Mouse (Mus musculus) hindlimb bud, embryonic 11.5 days (tissue): ENCODE data around the gene Ubr2.

Experiments used
- DNase-seq: peaks from one replicate; pipeline ENCODE4 v3.0.0-alpha.2; 2012; ENCODE audit warnings: low read depth, low spot score; ENCODE audit errors: extremely low spot score

Ubr2 gene

DNA sequence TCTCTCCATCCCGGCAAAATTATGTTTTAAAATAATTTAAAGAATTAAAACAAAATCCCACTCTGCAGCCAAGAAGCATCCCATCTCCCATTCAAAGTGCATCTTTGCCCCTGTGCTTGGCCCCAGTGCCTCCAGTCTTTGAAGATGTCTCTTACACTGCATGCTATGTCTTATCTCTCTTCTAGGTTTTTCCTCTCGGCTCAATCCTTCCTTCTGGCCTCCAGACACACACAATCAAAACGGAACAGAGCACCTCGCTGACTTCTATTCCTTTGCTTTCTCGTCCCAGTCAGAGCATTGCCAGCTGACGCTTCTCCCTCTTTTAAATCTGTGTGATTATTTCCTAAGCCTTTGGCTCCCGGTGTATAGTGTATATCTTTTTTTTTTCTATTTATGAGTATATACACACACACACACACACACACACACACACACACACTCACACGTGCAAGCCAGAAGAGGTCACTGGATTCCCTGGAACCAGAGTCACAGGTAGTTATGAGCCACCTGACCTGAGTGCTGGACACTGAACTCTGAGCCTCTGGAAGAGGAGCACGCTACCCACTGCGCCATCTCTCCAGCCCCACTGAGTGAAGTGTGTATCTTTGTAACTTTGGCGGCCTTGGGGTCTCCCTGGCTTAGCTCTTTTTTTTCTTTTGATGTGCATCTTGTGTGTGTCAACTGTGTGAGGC, 125.0 kb downstream of the Ubr2 start:
- DNase-seq = no peak

DNA sequence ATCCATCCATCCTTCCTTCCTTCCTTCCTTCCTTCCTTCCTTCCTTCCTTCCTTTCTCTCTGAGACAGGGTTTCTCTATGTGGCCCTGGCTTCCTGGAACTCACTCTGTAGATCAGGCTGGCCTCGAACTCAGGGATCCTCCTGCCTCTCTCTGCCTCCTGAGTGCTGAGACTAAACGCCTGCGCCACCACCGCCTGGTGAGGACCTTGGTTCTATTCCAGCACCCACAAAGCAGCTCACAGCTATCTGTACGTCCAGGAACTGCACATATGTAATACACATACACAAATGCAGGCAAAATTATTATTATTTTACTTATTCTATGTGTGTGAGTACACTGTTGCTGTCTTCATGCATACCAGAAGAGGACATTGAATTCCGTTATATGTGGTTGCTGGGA, 125.6 kb downstream of the Ubr2 start:
- DNase-seq = no peak

DNA sequence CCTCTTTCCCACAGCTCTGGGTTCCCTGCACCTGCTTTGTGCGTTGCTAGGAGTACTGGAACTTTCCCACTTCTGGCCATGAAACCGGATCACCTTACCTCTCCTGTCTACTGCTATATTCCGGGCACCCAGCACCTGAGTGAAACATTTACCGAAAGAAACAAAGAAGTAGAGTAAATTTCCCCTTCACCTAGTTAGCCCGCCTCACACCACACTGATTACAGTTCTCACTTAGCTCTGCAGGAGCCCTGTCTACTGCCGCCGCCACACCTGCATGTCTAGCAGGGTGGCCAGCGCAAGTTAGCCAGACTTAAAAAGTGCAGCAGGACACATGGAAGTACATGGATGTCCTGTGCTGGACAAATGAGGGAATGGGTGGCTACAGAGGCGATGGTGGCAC, 127.2 kb downstream of the Ubr2 start:
- DNase-seq = no peak

DNA sequence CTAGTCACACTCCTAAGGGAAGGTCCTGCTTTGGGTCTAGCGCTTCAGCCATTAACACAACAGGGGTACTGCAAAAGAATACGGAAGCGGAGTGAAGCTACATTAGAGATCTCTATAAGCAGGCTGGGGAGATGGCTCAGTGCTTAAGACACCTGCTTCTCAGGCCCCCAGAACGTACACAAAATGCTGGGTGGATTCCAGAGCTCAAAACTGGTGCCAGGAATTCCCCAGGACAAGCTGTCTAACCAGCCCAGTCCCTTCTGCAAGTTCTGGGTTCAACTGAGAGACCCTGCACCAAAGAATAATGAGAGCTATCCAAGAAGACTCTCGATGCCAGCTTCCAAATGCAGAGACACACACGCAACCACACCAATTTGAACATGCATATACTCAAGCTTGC, 128.6 kb downstream of the Ubr2 start:
- no peak for DNase-seq

DNA sequence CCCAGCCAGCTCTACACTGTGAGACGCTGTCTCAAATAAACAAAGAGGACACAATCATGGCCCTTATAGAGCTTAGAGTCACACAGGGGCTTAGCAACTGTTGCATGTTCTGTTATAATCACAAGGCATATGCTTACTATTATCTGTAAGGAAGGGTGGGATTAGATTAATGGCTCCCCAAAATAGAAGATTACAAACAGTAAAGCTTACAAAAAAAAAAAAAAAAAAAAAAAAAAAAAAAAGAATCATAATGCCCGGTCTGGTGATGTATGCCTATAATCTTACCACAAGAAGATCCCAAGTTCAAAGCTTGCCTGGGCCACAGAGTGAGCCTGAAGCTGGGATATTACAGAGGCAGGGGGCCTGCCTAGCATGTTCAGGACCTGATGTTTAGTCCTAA, 130.0 kb downstream of the Ubr2 start:
- no peak for DNase-seq

DNA sequence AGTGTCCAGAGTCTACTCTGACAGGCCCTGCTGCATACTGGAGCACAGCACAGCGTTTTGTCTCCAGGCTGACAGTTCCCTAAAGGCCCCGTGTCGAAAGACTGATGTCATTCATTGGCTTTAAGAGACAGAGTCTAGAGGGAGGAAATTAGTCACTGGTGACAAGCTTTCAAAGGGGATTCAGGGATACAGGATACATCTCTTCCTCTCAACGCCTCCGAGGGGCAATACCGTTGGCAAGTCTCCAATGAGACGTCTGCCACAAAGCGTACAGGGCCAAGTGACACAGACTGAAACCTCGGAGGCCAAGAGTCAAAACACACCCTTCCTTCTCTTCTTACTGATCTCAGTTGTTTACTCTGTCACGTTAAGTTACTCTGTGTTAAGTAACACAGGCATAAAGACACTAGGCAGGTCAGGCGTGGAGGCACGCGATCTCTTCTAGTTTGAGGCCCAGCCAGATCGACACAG, 130.5 kb downstream of the Ubr2 start:
- DNase-seq = no peak
